Mouse (Mus musculus): ENCODE data around the gene Sox2. TPM values are rescaled to one million over a fixed set of nuclear protein-coding genes. Genes with fewer than 3 reads are reported as not detected.

The Sox2 gene
- total RNA-seq (2021), result 10 to 100 TPM; 47.2 to 53.7 TPM

- peak in 1 of 2 experiments; percentile 58 for DNase-seq (ENCODE audit: extremely low spot score in 1 of 2, low spot score in 1 of 2)
These were observed at the start of gene Sox2 for GRCm38 (mm10) chr3:34649726-34650620. Gene Sox2, plus strand, starts transcription at chr3:34650405.

GRCm38 (mm10) chr3:34601116-34601515, 49.1 kb upstream of the Sox2 start:
- DNase-seq (ENCODE audit: extremely low spot score in 1 of 2, low spot score in 1 of 2), result no peak

- DNase-seq (ENCODE audit: extremely low spot score in 1 of 2, low spot score in 1 of 2), result no peak
These were observed 36.1 kb upstream of the Sox2 start for GRCm38 (mm10) chr3:34614107-34614506.

- DNase-seq (ENCODE audit: extremely low spot score in 1 of 2, low spot score in 1 of 2), result no peak
These were observed 34.7 kb upstream of the Sox2 start for GRCm38 (mm10) chr3:34615526-34615925.

- DNase-seq (ENCODE audit: extremely low spot score in 1 of 2, low spot score in 1 of 2), result no peak
These were observed 31.3 kb upstream of the Sox2 start for GRCm38 (mm10) chr3:34618934-34619333.

- DNase-seq (ENCODE audit: extremely low spot score in 1 of 2, low spot score in 1 of 2), result no peak
These were observed 30.1 kb upstream of the Sox2 start for GRCm38 (mm10) chr3:34620121-34620520.

- no peak for DNase-seq (ENCODE audit: extremely low spot score in 1 of 2, low spot score in 1 of 2)
These were observed 25.4 kb upstream of the Sox2 start for GRCm38 (mm10) chr3:34624721-34625270.

- DNase-seq (ENCODE audit: extremely low spot score in 1 of 2, low spot score in 1 of 2), result no peak
These were observed 23.7 kb upstream of the Sox2 start for GRCm38 (mm10) chr3:34626521-34626920.

GRCm38 (mm10) chr3:34630031-34630430, 20.2 kb upstream of the Sox2 start:
- no peak for DNase-seq (ENCODE audit: extremely low spot score in 1 of 2, low spot score in 1 of 2)

- DNase-seq (ENCODE audit: extremely low spot score in 1 of 2, low spot score in 1 of 2), result no peak
These were observed 19.5 kb upstream of the Sox2 start for GRCm38 (mm10) chr3:34630736-34631135.

GRCm38 (mm10) chr3:34636958-34637357, 13.2 kb upstream of the Sox2 start:
- no peak for DNase-seq (ENCODE audit: extremely low spot score in 1 of 2, low spot score in 1 of 2)

- DNase-seq (ENCODE audit: extremely low spot score in 1 of 2, low spot score in 1 of 2), result no peak
These were observed 12.7 kb upstream of the Sox2 start for GRCm38 (mm10) chr3:34637481-34637880.

- DNase-seq (ENCODE audit: extremely low spot score in 1 of 2, low spot score in 1 of 2), result no peak
These were observed 12.3 kb upstream of the Sox2 start for GRCm38 (mm10) chr3:34637926-34638325.

GRCm38 (mm10) chr3:34638344-34638743, 11.9 kb upstream of the Sox2 start:
- no peak for DNase-seq (ENCODE audit: extremely low spot score in 1 of 2, low spot score in 1 of 2)

- DNase-seq (ENCODE audit: extremely low spot score in 1 of 2, low spot score in 1 of 2), result no peak
These were observed 11.0 kb upstream of the Sox2 start for GRCm38 (mm10) chr3:34639031-34639872.

GRCm38 (mm10) chr3:34639873-34640270, 10.3 kb upstream of the Sox2 start:
- DNase-seq (ENCODE audit: extremely low spot score in 1 of 2, low spot score in 1 of 2), result no peak

- no peak for DNase-seq (ENCODE audit: extremely low spot score in 1 of 2, low spot score in 1 of 2)
These were observed 9.9 kb upstream of the Sox2 start for GRCm38 (mm10) chr3:34640276-34640675.

- peak in 1 of 2 experiments; percentile 75 for DNase-seq (ENCODE audit: extremely low spot score in 1 of 2, low spot score in 1 of 2)
These were observed 9.3 kb upstream of the Sox2 start for GRCm38 (mm10) chr3:34640690-34641600.

- DNase-seq (ENCODE audit: extremely low spot score in 1 of 2, low spot score in 1 of 2), result no peak
These were observed 8.3 kb upstream of the Sox2 start for GRCm38 (mm10) chr3:34641756-34642497.
